Mouse (Mus musculus) adrenal gland, postnatal 36 days (tissue): Measurements from ENCODE around the gene Mad2l1bp. TPM values are rescaled to one million over a fixed set of nuclear protein-coding genes. Genes with fewer than 3 reads are reported as not detected.
A peak's percentile ranks its signal among the peaks of the same experiment; 100 is the strongest.

Experiments
- DNase-seq, 2 experiments: peaks; one replicate each; pipeline ENCODE4 v3.0.0; 2021; ENCODE audit warnings: mixed read lengths in 1 of 2
- long read RNA-seq, 2 experiments: library from polyadenylated mRNA; stranded (forward); transcript quantifications; one replicate each; pipeline ENCODE4 v2.0.0; 2021; ENCODE audit warnings: borderline sequencing depth in 2 of 2
- total RNA-seq, 2 experiments: library from RNA; stranded (reverse); gene quantifications; 2 replicates each; pipeline ENCODE4 v1.2.3; 2021

Gene Mad2l1bp
- total RNA-seq, result 10 to 100 TPM; 19.7 to 20.1 TPM
- long read RNA-seq, experiment 1, transcript Mad2l1bp-201 (3 exons, 1,272 nt), result major isoform, 29 of 29 reads
- long read RNA-seq, experiment 1, partial matches to known transcripts, result 0 of 29 reads
- long read RNA-seq, experiment 1, other reads (novel, unspliced or antisense), result 0 of 29 reads
- long read RNA-seq, experiment 2, transcript Mad2l1bp-201 (3 exons, 1,272 nt), result major isoform, 10 of 10 reads
- long read RNA-seq, experiment 2, partial matches to known transcripts, result 0 of 10 reads
- long read RNA-seq, experiment 2, other reads (novel, unspliced or antisense), result 0 of 10 reads

DNA sequence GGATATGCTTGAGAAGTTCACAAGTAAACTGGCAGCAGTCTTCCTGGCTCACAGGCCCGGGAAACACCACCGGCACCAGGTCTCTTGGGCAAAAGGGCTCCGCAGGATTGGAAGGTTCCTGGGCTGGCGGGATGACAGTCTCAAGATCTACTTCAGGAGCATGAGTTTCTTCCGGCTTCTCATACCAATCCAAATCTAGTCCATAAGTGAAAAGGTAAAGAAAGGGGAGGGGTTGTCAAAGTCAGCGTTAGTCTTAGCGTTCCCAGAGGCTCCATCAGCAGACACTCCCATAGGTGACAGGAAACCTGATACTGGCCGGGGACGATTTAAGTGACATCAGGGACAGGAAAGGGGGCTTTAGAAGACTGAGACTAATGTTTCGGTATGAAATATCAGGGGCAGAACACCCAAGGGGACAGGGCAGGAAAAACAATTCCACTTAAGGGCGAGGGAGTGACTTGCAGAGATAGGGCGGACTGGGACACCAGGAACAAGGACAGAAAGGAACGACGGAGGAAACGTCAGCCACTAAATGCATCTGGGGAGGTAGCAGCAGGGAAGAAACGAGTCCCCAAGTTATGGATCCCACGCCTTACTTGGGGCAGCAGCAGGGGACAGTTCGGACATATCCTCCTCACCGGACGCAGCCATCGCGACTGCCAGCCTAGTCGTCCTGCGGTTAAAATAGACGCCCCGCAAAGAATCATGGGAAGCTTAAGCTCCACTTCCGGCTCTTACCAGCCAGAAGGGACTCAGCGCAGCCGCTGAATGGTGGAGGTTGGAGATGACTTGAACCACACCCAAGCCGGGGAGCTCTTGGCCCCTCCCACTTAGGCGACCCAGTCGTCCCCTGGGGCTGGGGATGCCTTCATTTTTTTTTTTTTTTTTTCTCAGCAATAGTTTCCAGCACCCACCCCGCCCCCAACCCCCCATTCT is at the start of gene Mad2l1bp:
Gene Mad2l1bp (minus strand): TSS at position 707 of the 936 bp plus-strand sequence.
- peak; percentile 91 to 94 for DNase-seq

DNA sequence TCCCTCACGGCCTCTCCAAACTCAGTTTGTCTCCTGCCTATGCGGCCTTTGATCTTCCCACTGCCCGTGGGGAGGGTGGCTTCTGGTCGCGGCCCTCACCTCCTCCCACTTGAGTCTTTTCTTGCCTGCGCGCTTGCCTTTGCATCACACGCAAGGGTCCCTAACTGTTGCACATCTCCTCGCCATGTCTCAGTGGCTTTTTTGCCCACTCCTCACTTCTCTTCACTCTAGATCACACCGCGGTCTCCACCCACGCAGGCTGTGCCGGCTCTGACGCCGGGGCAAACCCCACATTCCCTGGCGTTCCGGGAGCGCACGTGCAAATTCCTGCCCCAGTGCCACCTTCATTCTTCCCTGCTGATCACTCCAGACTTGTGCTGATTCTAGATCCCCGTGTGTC is 49.7 kb upstream of the Mad2l1bp start:
- DNase-seq, result peak; percentile 41 to 44

DNA sequence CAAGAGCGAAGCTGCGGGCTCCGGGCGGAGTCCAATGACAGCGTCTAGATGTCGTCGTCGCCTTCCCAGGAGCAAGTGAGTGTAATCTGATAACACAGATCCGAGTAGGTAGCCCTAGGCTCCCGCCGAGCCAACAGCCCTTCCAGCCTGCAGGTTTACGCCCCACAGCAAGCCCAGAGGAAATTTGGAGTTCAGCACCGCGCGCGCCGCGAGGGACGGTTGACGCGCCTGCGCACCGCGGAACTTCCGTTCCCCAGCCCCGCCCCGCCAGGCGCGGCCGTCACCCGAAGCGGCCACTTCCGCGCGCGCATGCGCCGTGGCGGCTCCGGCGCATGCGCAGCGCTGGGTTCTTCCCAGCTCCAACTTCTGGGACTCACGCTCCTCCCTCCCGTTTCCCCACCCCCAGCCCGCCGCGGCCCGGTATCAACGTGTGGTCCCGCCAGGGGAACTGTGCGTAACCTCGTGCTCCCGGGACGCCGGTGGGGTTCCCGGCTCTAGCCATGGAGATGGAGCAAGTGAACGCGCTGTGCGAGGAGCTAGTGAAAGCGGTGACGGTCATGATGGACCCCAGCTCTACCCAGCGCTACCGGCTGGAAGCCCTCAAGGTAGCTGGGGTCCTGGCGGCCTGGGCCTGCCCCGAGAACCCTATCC is 49.2 kb upstream of the Mad2l1bp start, which contains the start of the genes Polh and Xpo5:
Gene Polh (minus strand): TSS at position 225 of the 651 bp plus-strand sequence.
Gene Xpo5 (plus strand): TSS at position 362 of the 651 bp plus-strand sequence.
- peak; percentile 94 to 96 for DNase-seq

DNA sequence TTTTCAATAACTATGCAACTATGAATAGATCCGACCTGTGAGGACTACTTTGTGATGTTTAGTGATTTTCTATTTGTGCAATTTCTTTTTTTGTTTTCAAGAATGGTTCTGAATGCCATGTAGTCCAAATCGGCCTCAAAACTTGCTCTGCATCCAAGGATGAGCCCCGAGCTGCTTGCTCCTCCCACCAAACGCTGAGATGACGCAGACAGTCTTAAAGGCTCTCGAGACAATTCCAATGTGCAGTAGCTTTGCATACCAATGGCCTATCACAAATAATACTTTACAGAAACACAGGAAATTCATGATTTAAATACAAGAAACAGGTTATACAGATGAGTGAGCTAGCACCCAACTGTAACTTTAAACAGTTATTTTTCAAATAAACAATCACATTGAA is 47.8 kb upstream of the Mad2l1bp start:
- DNase-seq, result peak; percentile 66 to 68

DNA sequence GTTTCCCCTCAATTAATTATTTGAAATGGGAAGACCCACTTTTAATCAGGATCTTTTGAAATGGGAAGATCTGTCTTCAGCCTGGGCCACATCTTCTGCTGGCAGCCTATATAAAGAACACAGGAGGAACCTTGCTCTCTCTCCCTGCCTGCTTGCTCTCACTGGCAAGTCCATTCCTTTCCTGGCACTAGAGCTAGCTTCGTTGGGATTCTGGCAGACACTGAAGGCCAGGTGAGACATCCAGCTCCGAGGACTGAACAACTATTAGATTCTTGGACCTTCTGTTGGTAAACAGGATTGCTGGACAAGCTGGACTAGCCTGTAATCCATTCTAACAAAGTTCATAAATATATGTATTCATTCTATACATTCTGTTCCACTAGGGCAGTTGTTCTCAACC is 35.5 kb upstream of the Mad2l1bp start:
- DNase-seq, result peak in 1 of 2 experiments; percentile 40

DNA sequence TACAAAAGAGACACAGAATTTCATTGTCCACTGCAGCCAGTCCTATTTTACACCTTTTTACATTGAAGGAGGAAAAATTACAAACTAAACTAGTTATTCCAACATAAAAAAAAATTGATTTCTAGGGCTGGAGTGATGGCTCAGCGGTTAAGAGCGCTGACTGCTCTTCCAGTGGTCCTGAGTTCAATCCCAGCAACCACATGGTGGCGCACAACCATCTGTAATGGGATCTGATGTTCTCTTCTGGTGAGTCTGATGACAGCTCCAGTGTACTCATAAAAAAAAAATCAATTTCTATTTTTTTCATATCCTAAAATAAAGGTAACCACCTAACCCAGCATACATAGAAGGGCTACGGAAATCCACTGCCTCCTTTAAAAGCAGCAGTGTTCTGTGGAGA is 28.9 kb upstream of the Mad2l1bp start:
- peak; percentile 51 to 62 for DNase-seq

DNA sequence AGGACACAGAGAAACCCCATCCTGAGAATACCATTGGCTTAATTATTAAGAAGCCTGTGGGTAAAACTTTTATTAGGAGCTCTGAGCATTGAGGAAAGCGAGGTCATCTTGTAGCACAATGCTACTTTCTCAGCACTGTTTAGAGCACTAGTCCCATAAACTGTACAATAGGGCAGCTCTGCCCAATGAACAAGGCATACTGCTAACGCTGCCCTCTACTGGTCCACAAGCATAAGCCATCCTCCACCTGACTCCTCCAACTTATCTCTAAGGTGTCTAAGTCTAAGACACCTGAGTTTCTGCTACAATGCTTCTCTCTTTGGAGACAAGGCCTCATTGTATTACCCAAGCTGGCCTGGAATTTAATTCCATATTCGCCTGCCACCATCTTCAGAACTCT is 17.2 kb upstream of the Mad2l1bp start:
- peak in 1 of 2 experiments; percentile 53 for DNase-seq

DNA sequence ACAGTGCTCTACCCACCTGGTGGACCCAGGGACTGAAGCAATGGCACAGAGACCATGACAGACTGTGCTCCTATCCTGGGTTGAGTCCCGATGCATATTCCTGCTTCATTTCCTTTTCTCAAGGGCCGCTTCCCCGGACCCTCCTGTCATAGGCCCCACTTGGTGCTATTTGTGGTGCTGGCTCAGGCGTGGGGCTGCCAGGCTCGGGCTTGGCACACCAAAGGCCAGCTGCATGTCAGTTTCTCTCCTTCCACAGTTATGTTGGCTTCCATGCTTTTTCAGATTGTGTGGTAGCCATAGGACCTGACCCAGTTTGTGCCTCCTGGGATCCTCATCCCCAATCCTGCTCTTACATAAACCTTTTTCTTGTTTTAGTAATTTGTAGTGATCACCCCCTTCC is 15.4 kb upstream of the Mad2l1bp start:
- DNase-seq, result no peak

DNA sequence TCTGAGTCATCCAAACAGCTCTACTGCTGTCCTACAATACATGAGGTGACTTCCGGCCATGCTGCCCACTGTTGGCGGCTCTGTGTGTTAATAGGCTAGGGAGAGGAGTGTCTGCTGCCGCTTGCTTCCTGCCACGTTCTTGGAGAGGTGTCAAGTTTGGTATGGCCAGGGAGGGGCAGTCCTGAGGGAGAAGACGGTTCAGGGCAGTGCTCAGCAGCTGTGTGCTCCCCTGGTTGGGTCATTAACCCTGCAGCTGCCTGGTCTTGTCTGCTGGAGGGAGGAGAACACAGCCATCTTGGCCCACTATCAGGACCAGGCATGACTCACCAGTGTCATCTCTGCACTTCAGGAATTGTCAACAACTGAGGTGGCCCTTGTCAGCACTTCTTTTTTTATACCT is 15.0 kb upstream of the Mad2l1bp start:
- no peak for DNase-seq

DNA sequence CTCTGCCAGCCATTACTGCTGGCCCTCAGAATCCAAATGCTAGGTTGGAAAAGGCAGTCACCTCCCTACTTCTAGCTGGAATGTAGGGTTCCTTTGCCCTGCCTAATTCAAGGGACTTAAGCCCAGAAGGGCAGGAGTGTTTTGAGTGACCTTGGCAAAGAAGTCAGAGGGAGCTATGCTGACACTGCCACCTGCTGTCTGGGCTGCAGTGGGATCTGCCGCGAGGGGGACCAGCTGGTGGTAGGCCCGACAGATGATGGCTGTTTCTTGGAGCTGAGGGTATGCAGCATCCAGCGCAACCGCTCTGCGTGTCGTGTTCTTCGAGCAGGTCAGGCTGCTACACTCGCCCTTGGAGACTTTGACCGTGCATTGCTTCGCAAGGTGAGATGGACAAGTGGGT is 13.7 kb upstream of the Mad2l1bp start:
- DNase-seq, result peak; percentile 51 to 66

DNA sequence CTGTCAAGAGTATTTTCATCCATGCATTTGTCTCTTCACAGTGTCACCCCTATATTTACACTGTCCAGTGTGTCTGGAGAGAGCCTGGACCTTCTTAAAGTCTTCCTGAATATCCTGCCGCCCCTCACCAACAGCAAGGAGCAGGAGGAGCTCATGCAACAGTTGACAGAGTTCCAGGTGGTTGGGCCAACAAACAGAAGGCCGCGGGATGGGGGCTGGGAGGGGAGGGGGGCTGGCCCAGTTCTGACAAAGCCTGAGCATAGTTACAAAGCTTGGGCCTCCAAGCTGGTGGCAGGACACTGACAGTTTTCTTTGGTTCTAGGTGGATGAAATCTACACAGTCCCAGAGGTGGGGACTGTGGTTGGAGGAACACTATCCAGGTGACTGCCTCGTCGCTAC is 12.9 kb upstream of the Mad2l1bp start:
- no peak for DNase-seq

DNA sequence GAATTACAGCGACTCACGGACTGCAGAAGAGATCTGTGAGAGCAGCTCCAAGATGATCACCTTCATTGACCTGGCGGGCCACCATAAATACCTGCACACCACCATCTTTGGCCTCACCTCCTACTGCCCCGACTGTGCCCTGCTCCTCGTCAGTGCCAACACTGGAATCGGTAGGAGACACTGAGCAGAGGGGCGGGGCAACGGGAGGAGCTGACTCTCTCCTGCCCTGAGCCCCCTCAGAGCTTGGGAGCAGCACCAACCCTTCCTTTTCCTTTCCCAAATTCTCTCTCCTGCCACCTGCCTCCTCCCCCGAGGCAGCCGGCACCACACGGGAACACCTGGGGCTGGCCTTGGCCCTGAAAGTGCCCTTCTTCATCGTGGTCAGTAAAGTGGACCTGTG is 12.1 kb upstream of the Mad2l1bp start:
- no peak for DNase-seq

DNA sequence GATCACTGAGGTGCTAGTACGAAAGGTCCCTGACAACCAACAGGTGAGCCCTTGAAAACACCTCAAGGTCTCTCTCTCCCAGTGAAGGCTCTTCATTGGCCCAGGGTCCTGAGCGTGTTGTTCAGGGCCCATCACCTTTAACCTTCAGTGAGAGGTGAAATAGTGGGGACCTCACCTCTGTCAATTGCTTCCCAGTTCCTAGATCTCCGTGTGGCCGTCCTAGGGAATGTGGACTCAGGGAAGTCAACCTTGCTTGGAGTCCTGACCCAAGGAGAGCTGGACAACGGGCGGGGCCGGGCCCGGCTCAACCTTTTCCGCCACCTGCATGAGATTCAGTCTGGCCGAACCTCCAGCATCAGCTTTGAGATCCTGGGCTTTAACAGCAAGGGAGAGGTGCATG is 11.4 kb upstream of the Mad2l1bp start:
- no peak for DNase-seq

DNA sequence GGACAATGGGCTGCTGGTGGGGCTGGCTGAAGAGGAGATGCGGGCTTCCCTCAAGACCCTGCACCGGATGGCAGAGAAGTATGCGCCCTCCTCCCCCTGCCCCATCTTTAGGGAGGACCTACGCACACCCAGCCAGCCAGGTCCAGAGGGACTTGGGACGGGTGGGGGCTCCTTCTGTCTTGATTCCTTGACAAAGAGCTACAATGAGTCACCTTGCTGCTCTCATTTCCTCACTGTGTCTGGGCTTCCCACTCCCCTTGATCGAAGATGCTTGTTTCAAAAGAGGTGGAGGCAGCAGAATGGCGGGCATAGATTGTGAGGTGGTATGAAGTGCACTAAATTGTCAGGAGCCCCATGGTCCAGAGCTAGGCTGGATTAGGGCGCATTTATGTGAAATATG is 10.9 kb upstream of the Mad2l1bp start:
- no peak for DNase-seq

DNA sequence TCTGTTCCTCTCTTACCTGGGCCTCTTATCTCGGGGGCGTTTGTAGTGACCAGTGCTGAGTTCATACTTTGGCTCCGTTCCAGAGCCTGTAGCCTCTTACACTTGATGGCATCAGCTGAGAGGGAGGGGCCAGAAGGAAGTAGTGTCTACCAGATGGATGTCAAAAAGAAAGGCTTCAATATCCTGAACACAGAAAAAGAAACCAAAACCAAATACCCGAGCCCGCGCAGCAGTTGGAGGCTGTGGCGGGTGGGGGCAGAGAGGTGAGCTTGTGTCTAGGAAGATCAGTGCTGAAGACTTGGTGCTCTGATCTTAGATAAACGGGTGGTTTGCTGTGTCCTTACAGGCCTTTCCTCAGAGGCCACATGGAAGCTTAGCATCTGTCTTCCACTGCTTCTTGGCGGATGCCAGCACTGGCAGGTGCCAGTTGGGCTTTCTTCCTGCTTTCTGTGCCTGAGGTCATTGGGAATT is 9.6 kb upstream of the Mad2l1bp start:
- DNase-seq, result peak; percentile 37 to 49

DNA sequence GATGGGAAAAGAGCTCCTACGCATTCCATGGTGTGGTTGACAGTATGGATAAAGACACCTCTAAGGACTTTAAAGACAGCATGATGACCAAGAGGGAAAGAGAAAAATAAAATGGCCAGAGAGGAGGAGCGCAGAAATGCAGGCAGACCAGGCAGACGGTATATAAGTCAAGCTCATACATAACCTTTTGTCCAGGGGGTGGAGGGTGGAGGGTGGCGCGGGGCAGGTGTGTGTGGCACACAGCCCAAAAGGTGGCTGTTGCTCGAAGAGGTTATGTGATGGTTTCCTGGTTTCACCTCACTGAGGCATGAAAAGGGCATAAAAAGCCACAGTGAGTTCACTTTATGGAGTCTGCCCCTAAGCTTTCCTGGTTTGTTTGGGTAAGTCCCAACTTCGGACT is 9.2 kb upstream of the Mad2l1bp start:
- no peak for DNase-seq

DNA sequence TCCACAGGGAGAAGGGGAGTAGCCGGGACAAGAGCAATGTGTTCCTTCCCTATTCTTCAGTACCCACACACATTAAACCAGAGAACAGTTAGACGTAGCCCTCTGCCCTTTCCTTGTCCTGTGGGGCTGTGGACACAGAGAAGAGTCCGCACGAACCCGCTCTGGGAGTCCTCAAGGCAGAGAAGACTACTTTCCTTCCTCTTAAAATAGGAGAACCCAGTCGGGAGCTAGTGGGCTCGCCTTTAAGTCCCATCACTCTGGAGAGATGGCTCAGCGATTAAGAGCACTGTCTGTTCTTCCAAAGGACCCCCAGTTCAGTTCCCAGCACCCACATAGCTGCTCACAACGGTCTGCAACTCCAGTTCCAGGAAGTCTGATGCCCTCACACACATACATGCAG is 8.4 kb upstream of the Mad2l1bp start:
- DNase-seq, result no peak

DNA sequence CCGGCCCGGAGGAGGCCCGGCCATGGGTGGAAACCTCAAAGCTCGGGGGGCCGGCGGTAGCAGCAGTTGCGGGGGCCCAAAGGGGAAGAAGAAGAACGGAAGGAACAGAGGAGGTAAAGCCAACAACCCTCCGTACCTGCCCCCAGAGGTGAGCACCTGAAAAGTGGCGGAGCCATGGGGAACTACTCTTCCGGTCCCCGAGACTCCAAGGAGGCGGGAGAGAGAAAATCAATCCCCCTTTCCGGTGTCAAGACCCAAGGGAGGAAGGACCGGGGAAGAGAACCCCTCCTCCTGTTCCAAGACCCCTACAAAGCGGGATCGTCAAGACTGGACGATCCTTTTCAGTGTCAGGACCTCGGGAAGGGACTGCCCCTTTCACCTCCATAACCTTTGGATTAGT is 7.8 kb upstream of the Mad2l1bp start:
- no peak for DNase-seq

DNA sequence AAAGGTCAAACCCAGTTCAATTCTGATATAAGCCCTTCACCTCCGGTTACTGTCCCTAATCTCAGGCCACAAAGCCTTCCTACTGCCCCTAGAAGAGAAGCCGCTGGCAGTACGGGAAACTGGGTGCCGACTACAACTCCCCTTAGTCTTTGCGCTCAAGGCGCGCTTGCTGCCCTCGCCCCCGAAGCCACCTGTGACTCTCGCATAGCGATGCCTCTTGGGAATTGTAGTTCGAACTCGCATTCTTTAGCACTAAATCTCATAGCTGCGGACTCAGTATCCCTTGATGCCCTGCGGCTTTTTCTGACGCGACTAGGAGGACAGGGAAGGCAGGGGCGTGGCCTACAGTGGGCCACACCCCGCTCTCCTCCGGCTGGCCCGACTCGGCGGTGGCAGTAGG is 7.3 kb upstream of the Mad2l1bp start, which contains the start of gene Gtpbp2:
Gene Gtpbp2 (plus strand): TSS at position 347 of the 400 bp plus-strand sequence.
- peak; percentile 93 to 95 for DNase-seq

DNA sequence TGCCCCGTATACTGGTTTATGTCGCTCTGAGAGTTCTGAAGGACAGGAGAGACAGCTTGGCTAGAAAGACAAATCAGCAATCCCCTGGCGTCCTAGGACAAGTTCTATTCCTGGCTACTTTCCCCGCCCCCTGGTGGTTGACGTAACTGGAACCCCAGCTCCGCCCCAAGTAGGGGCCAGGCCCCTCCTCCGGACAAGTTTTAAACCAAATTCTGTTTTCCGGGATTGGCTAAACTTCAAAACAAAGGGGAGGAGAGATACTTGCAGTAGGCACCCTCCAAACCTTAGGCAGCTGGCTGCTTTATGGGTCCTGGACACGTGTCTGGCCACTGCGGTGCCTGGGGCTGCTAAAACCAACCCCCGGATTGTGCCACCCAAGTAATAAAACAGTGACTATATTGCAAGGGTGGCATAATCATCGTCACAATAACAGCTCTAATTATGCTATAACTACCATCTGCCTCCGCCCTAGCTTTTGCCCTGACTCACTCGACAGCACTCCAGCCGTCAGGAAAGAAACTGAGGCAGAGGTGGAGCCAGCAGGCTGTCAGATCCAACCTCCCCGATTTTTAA is 6.8 kb upstream of the Mad2l1bp start:
- DNase-seq, result peak; percentile 95 to 96

DNA sequence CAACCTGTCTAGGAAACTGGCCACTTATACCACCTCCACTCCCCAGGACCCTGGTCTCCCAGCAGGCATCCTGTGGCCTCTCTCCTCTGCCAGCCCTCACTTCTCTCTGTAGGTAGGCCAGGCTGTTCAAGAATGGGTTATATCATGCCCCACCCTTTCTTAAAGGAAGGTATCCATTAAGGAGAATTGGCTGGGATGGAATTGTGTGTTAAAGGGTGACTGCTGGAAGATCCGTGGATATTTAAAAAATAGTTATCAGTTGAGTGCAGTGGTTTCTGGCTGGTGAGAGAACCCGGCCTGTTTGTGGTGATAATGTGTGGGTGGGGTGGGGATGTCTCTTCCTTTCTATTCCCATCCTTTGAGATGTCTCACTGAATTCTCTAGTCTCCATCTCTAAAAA is 5.9 kb upstream of the Mad2l1bp start:
- no peak for DNase-seq

DNA sequence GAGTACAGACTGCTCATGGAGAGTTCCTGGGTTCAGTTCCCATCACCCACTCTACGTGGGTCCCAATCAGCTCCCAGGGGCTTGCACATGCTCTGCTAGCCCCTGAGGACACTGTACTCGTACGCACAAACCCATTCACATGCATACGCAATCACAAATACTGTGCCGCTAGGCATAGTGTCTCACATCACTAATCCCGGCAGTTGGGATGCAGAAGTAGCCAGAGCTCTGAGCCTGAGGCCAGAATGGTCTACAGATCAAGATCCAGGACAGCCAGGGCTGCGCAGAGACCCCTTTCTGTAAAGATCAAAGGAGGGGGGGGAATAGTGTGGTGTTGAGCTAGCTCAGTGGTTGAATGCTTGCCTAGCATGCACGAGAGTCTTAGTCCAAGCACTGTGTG is 3.8 kb upstream of the Mad2l1bp start:
- DNase-seq, result no peak
